Mouse (Mus musculus) kidney, adult 2 months (tissue): ENCODE measurements around the gene Ttc25. TPM values are rescaled to one million over a fixed set of nuclear protein-coding genes. Genes with fewer than 3 reads are reported as not detected.

Experiments used
- DNase-seq: peaks from one replicate; pipeline ENCODE4 v3.0.0; 2021
- H3K27ac ChIP-seq: fragments of 200-500 bp; 2 replicates; pipeline ENCODE4 v1.5.1; 2012; ENCODE audit warnings: low read depth, low read length, control low read depth, inconsistent platforms; ENCODE audit not compliant: insufficient read depth
- H3K27me3 ChIP-seq: fragments of 200-500 bp; replicated peaks from 2 replicates; pipeline ENCODE4 v1.6.1; 2012; ENCODE audit warnings: mild to moderate bottlenecking, moderate library complexity, low read length, inconsistent platforms; ENCODE audit not compliant: control insufficient read depth, insufficient read depth
- H3K36me3 ChIP-seq: fragments of 200-500 bp; 2 replicates; pipeline ENCODE4 v1.6.1; 2012; ENCODE audit warnings: mild to moderate bottlenecking, moderate library complexity, low read length, inconsistent platforms; ENCODE audit not compliant: control insufficient read depth, insufficient read depth
- H3K4me1 ChIP-seq: fragments of 200-500 bp; 2 replicates; pipeline ENCODE4 v1.6.1; 2011; ENCODE audit warnings: low read length; ENCODE audit not compliant: control insufficient read depth, insufficient read depth
- H3K4me3 ChIP-seq: fragments of 200-500 bp; 2 replicates; pipeline ENCODE4 v1.5.1; 2011; ENCODE audit warnings: mild to moderate bottlenecking, low read depth, low read length, control low read depth; ENCODE audit not compliant: insufficient read depth
- CTCF ChIP-seq: fragments of 200-500 bp; conservative IDR thresholded peaks from 2 replicates; pipeline ENCODE4 v1.5.1; 2011; ENCODE audit warnings: low read depth, mild to moderate bottlenecking, control low read depth, low read length, moderate library complexity, mixed read lengths; ENCODE audit not compliant: insufficient read depth, insufficient read length
- POLR2A ChIP-seq: fragments of 200-500 bp; IDR thresholded peaks from one replicate; pipeline ENCODE4 v1.6.1; 2011; ENCODE audit warnings: low read depth, low read length, control low read depth
- WGBS: fragments of 180-500 bp; shearing (Covaris S2); methylation state at CpG from one replicate; pipeline ENCODE4 v1.1.7; 2018; 5-methylcytosine and 5-hydroxymethylcytosine counted together
- polyA plus RNA-seq: library from polyadenylated mRNA; depleted of rRNA; stranded (reverse); fragments of >200 nt; gene quantifications from 2 replicates; pipeline ENCODE4 v1.2.3, GENCODE M21; 2012

The Ttc25 gene
- polyA plus RNA-seq, 1 experiment = 1.4 TPM

GRCm38 (mm10) chr11:100567815-100568245 is 22.4 kb downstream of the Ttc25 start:
- no peak overlapping the region for H3K4me3 ChIP-seq
- 19% methylated on average over 9 of the region's 9 CpGs for WGBS
- DNase-seq = peak; percentile 71

GRCm38 (mm10) chr11:100568692-100569091 is 23.3 kb downstream of the Ttc25 start:
- Histone ChIP-seq H3K36me3 (no peaks in the 10 kb centered on the region), H3K27ac (no peak overlapping the region), H3K27me3 (no peaks in the 10 kb centered on the region), H3K4me3 (no peak overlapping the region), H3K4me1 (0 out of 2 replicates have a peak, but pooled peaks cover 8% of the 10 kb centered on the region)
- no peak for DNase-seq
- 90% methylated on average over 8 of the region's 8 CpGs for WGBS
- TF ChIP-seq CTCF = no peak
- TF ChIP-seq POLR2A = no peak

More at GRCm38 (mm10) chr11:100567815-100568245, 22.4 kb downstream of the Ttc25 start:
- TF ChIP-seq POLR2A = no peak
- TF ChIP-seq CTCF = no peak
- Histone ChIP-seq H3K27me3 (no peaks in the 10 kb centered on the region), H3K4me1 (0 out of 2 replicates have a peak, but pooled peaks cover 8% of the 10 kb centered on the region), H3K36me3 (no peaks in the 10 kb centered on the region), H3K27ac (no peak overlapping the region)

- peaks cover 10% of the 10 kb centered on the region; the same call in 1 of the 2 replicates for H3K4me1 ChIP-seq
- no peaks in the 10 kb centered on the region for H3K27me3 ChIP-seq
- DNase-seq = no peak
- H3K27ac ChIP-seq = no peak overlapping the region
- no peak overlapping the region for H3K4me3 ChIP-seq
- TF ChIP-seq POLR2A (no peak), CTCF (no peak)
- 64% methylated on average over 9 of the region's 9 CpGs for WGBS
- no peaks in the 10 kb centered on the region for H3K36me3 ChIP-seq
Observed at GRCm38 (mm10) chr11:100569789-100570188, 24.4 kb downstream of the Ttc25 start.

- Histone ChIP-seq H3K27me3 (no peaks in the 10 kb centered on the region), H3K4me1 (peaks cover 10% of the 10 kb centered on the region; the same call in 1 of the 2 replicates), H3K4me3 (peak overlapping the region; percentile 30), H3K36me3 (no peaks in the 10 kb centered on the region), H3K27ac (no peak overlapping the region)
- 10% methylated on average over 8 of the region's 8 CpGs for WGBS
- TF ChIP-seq CTCF = peak; percentile 93
- no peak for TF ChIP-seq POLR2A
- DNase-seq = peak; percentile 82
Observed at GRCm38 (mm10) chr11:100570430-100571201, 25.2 kb downstream of the Ttc25 start.

GRCm38 (mm10) chr11:100571202-100571567 is 25.8 kb downstream of the Ttc25 start:
- TF ChIP-seq CTCF (no peak), POLR2A (no peak)
- H3K27me3 ChIP-seq = no peaks in the 10 kb centered on the region
- H3K27ac ChIP-seq = no peak overlapping the region
- DNase-seq = no peak
- peak overlapping the region; percentile 30 for H3K4me3 ChIP-seq
- H3K36me3 ChIP-seq = no peaks in the 10 kb centered on the region
- H3K4me1 ChIP-seq = peaks cover 10% of the 10 kb centered on the region; the same call in 1 of the 2 replicates
- WGBS = 8% methylated on average over 16 of the region's 16 CpGs

GRCm38 (mm10) chr11:100574188-100574587 is 28.8 kb downstream of the Ttc25 start:
- WGBS = 49% methylated on average over 3 of the region's 3 CpGs
- H3K4me3 ChIP-seq = peak overlapping the region; percentile 78; the same call in 1 of the 2 replicates
- H3K36me3 ChIP-seq = no peaks in the 10 kb centered on the region
- H3K4me1 ChIP-seq = peaks cover 6% of the 10 kb centered on the region; the same call in 1 of the 2 replicates
- peak overlapping the region; percentile 51 for H3K27ac ChIP-seq
- TF ChIP-seq POLR2A = no peak
- no peak for TF ChIP-seq CTCF
- no peak for DNase-seq
- no peaks in the 10 kb centered on the region for H3K27me3 ChIP-seq

GRCm38 (mm10) chr11:100574708-100575483 is 29.5 kb downstream of the Ttc25 start, which contains the start of gene Cnp:
TSS of gene Cnp (plus strand) at chr11:100574904.
- WGBS = under 1% methylated on average over 47 of the region's 47 CpGs
- Histone ChIP-seq H3K4me3 (peak within 1 kb of the TSS; percentile 78), H3K27ac (peak within 1 kb of the TSS; percentile 51), H3K4me1 (peaks cover 6% of the 10 kb centered on the region; the same call in 1 of the 2 replicates), H3K27me3 (no peaks in the 10 kb centered on the region), H3K36me3 (no peaks in the 10 kb centered on the region)
- peak; percentile 88 for DNase-seq
- TF ChIP-seq CTCF = no peak
- TF ChIP-seq POLR2A = no peak
